Mouse (Mus musculus): ENCODE measurements around the gene Msmb. TPM values are rescaled to one million over a fixed set of nuclear protein-coding genes. Genes with fewer than 3 reads are reported as not detected.

Msmb gene
- polyA plus RNA-seq (2014; fragmentation: Nextera tagmentation; extraction: Ambion mirVana), result 0.38 TPM in 1 of 2 replicates, not detected in the other

- Histone ChIP-seq H3K9ac (ENCODE audit: low read depth, low read length) (no peak within 1 kb of the TSS), H3K4me1 (replicated peaks; ENCODE audit: control insufficient read depth, insufficient read depth, low read length) (peaks cover 6% of the 10 kb centered on the region), H3K4me2 (no peak within 1 kb of the TSS), H3K36me3 (ENCODE audit: control insufficient read depth, insufficient read depth, low read length) (no peaks in the 10 kb centered on the region), H3K27me3 (replicated peaks; ENCODE audit: control insufficient read depth, insufficient read depth, low read length) (no peaks in the 10 kb centered on the region), H3K27ac (ENCODE audit: low read depth, low read length) (no peak within 1 kb of the TSS), H3K9me3 (ENCODE audit: control insufficient read depth, low read length) (no peaks in the 10 kb centered on the region), H3K4me3 (ENCODE audit: low read depth, low read length) (no peak within 1 kb of the TSS)
- WGBS, result 84% methylated on average over 5 of the region's 5 CpGs
- DNase-seq (ENCODE audit: low spot score), result no peak
- ATAC-seq (replicated peaks; ENCODE audit: low FRiP score), result no peak
These were observed at the start of gene Msmb for GRCm38 (mm10) chr14:32141723-32142122. Msmb (plus strand) TSS chr14:32142023.

GRCm38 (mm10) chr14:32093018-32093417 lies 48.8 kb upstream of the Msmb start:
- no peak overlapping the region for H3K9ac ChIP-seq (ENCODE audit: low read depth, low read length)
- H3K4me2 ChIP-seq, result no peak overlapping the region
- H3K4me1 ChIP-seq (replicated peaks; ENCODE audit: control insufficient read depth, insufficient read depth, low read length), result 0 out of 2 replicates have a peak, but pooled peaks cover 3% of the 10 kb centered on the region
- H3K27me3 ChIP-seq (replicated peaks; ENCODE audit: control insufficient read depth, insufficient read depth, low read length), result no peaks in the 10 kb centered on the region
- H3K36me3 ChIP-seq (ENCODE audit: control insufficient read depth, insufficient read depth, low read length), result peaks cover 31% of the 10 kb centered on the region
- ATAC-seq (replicated peaks; ENCODE audit: low FRiP score), result no peak
- no peak for DNase-seq (ENCODE audit: low spot score)
- H3K27ac ChIP-seq (ENCODE audit: low read depth, low read length), result no peak overlapping the region
- H3K4me3 ChIP-seq (ENCODE audit: low read depth, low read length), result no peak overlapping the region
- 71% methylated on average over 1 of the region's 1 CpGs for WGBS
- no peaks in the 10 kb centered on the region for H3K9me3 ChIP-seq (ENCODE audit: control insufficient read depth, low read length)

DNA sequence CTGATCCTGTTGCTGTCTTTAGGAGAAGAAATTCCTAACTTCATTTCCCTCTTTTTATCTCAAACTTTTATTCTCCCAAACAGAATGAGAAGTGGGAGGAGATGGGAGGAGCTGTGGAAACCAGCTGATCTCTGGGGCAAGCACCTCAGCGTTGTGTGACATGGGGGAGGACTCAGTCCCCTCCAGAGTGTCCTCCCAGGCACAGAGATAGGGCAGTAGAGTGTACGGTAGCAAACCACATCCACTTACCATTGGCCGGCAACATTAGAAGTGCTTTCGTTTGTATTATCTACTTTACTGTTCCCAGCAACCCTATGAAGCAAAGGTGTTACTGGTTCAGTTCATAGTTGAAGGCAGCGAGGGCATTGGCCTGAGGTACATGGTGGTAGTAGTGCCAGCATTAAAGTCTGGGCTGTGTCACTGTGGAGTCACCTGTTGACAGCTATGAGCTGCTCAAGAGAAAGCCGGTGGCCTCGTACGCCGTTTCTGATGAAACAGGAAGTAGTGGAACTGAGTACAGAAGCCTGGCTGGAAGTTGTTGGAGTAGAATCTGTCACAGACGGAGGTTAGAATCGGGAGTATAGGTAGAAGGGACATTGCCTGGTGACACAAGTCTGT lies 48.2 kb upstream of the Msmb start:
- DNase-seq (ENCODE audit: low spot score), result no peak
- ATAC-seq (replicated peaks; ENCODE audit: low FRiP score), result no peak
- no peak overlapping the region for H3K9ac ChIP-seq (ENCODE audit: low read depth, low read length)
- no peak overlapping the region for H3K27ac ChIP-seq (ENCODE audit: low read depth, low read length)
- H3K36me3 ChIP-seq (ENCODE audit: control insufficient read depth, insufficient read depth, low read length), result peaks cover 36% of the 10 kb centered on the region
- 0 out of 2 replicates have a peak, but pooled peaks cover 3% of the 10 kb centered on the region for H3K4me1 ChIP-seq (replicated peaks; ENCODE audit: control insufficient read depth, insufficient read depth, low read length)
- no peaks in the 10 kb centered on the region for H3K27me3 ChIP-seq (replicated peaks; ENCODE audit: control insufficient read depth, insufficient read depth, low read length)
- H3K4me3 ChIP-seq (ENCODE audit: low read depth, low read length), result no peak overlapping the region
- no peaks in the 10 kb centered on the region for H3K9me3 ChIP-seq (ENCODE audit: control insufficient read depth, low read length)
- no peak overlapping the region for H3K4me2 ChIP-seq
- WGBS, result 67% methylated on average over 11 of the region's 11 CpGs

- H3K9ac ChIP-seq (ENCODE audit: low read depth, low read length), result no peak overlapping the region
- H3K36me3 ChIP-seq (ENCODE audit: control insufficient read depth, insufficient read depth, low read length), result peaks cover 54% of the 10 kb centered on the region
- ATAC-seq (replicated peaks; ENCODE audit: low FRiP score) (no peak), DNase-seq (ENCODE audit: low spot score) (no peak)
- H3K27ac ChIP-seq (ENCODE audit: low read depth, low read length), result no peak overlapping the region
- 88% methylated on average over 5 of the region's 5 CpGs for WGBS
- 0 out of 2 replicates have a peak, but pooled peaks cover 3% of the 10 kb centered on the region for H3K4me1 ChIP-seq (replicated peaks; ENCODE audit: control insufficient read depth, insufficient read depth, low read length)
- no peaks in the 10 kb centered on the region for H3K27me3 ChIP-seq (replicated peaks; ENCODE audit: control insufficient read depth, insufficient read depth, low read length)
- H3K4me2 ChIP-seq, result no peak overlapping the region
- H3K9me3 ChIP-seq (ENCODE audit: control insufficient read depth, low read length), result no peaks in the 10 kb centered on the region
- no peak overlapping the region for H3K4me3 ChIP-seq (ENCODE audit: low read depth, low read length)
These were observed 46.2 kb upstream of the Msmb start for GRCm38 (mm10) chr14:32095646-32096045.

DNA sequence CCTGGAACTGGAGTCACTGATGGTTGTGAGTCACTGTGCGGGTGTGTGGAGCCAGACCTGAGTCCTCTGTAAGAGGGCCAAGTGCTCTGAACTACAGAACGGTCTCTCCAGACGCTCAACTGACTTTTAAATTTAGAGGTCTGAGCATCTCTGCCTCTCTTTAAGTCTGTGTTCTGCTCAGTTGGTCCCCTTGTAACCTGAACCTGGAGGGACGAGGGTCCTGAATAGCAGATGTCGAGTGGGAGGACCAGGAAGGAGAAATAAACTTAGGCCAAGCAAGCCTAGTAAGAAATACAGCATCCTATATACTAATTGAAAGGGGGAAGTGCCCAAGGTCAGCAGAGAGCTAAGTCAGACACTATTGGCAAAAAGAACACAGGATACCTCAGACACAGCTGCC lies 45.1 kb upstream of the Msmb start:
- no peak for ATAC-seq (replicated peaks; ENCODE audit: low FRiP score)
- Histone ChIP-seq H3K27ac (ENCODE audit: low read depth, low read length) (no peak overlapping the region), H3K9ac (ENCODE audit: low read depth, low read length) (no peak overlapping the region), H3K9me3 (ENCODE audit: control insufficient read depth, low read length) (no peaks in the 10 kb centered on the region), H3K27me3 (replicated peaks; ENCODE audit: control insufficient read depth, insufficient read depth, low read length) (no peaks in the 10 kb centered on the region), H3K4me2 (no peak overlapping the region), H3K4me3 (ENCODE audit: low read depth, low read length) (no peak overlapping the region), H3K4me1 (replicated peaks; ENCODE audit: control insufficient read depth, insufficient read depth, low read length) (0 out of 2 replicates have a peak, but pooled peaks cover 3% of the 10 kb centered on the region), H3K36me3 (ENCODE audit: control insufficient read depth, insufficient read depth, low read length) (peaks cover 55% of the 10 kb centered on the region)
- no peak for DNase-seq (ENCODE audit: low spot score)
- WGBS, result 89% methylated on average over 5 of the region's 5 CpGs

- no peak overlapping the region for H3K4me2 ChIP-seq
- H3K9me3 ChIP-seq (ENCODE audit: control insufficient read depth, low read length), result no peaks in the 10 kb centered on the region
- H3K9ac ChIP-seq (ENCODE audit: low read depth, low read length), result no peak overlapping the region
- 91% methylated on average over 7 of the region's 7 CpGs for WGBS
- H3K36me3 ChIP-seq (ENCODE audit: control insufficient read depth, insufficient read depth, low read length), result peaks cover 55% of the 10 kb centered on the region
- no peaks in the 10 kb centered on the region for H3K27me3 ChIP-seq (replicated peaks; ENCODE audit: control insufficient read depth, insufficient read depth, low read length)
- ATAC-seq (replicated peaks; ENCODE audit: low FRiP score), result no peak
- 0 out of 2 replicates have a peak, but pooled peaks cover 3% of the 10 kb centered on the region for H3K4me1 ChIP-seq (replicated peaks; ENCODE audit: control insufficient read depth, insufficient read depth, low read length)
- H3K4me3 ChIP-seq (ENCODE audit: low read depth, low read length), result no peak overlapping the region
- H3K27ac ChIP-seq (ENCODE audit: low read depth, low read length), result no peak overlapping the region
- DNase-seq (ENCODE audit: low spot score), result no peak
These were observed 44.1 kb upstream of the Msmb start for GRCm38 (mm10) chr14:32097691-32098090.

DNA sequence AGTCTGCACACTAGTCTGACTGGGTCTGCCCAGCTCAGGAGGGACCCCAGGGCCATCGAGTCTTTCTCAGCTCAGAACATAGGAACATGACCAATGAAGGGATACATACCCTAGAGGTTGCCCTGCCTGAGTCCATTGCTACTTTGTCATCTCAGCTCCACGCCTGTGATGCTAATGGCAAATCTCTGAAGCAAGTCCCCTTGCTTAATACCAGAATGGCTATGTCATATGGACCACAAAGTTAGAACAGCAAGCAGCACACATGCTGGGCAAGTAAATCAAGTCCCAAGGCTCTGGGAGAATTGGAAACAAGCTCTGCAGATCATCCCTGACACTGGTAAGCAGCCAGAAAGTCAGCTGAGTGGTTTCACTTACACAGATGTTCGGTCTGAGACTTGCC lies 42.9 kb upstream of the Msmb start:
- Histone ChIP-seq H3K4me1 (replicated peaks; ENCODE audit: control insufficient read depth, insufficient read depth, low read length) (no peaks in the 10 kb centered on the region), H3K4me3 (ENCODE audit: low read depth, low read length) (no peak overlapping the region), H3K36me3 (ENCODE audit: control insufficient read depth, insufficient read depth, low read length) (peaks cover 51% of the 10 kb centered on the region), H3K9me3 (ENCODE audit: control insufficient read depth, low read length) (no peaks in the 10 kb centered on the region), H3K27me3 (replicated peaks; ENCODE audit: control insufficient read depth, insufficient read depth, low read length) (no peaks in the 10 kb centered on the region), H3K27ac (ENCODE audit: low read depth, low read length) (no peak overlapping the region), H3K4me2 (no peak overlapping the region), H3K9ac (ENCODE audit: low read depth, low read length) (no peak overlapping the region)
- ATAC-seq (replicated peaks; ENCODE audit: low FRiP score) (no peak), DNase-seq (ENCODE audit: low spot score) (no peak)
- 87% methylated on average over 3 of the region's 3 CpGs for WGBS

DNA sequence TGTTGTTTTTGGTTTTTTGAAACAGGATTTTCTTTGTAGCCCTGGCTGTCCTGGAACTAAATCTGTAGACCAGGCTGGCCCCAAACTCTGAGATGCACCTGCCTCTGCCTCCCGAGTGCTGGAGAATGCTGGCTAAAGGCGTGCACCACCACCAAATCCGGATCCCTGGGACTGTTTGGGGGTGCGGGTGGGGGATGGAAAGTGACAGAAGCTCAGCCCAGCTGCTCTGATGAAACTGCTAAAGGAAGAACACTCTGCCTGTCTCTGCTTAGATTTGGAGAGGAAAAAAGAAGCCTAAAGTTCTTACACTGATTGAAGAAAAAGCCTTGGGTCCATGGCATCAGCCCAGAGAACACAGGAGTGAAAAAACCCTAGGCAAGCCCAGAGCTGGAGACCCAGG lies 38.3 kb upstream of the Msmb start:
- WGBS, result 78% methylated on average over 4 of the region's 4 CpGs
- 0 out of 2 replicates have a peak, but pooled peaks cover 2% of the 10 kb centered on the region for H3K4me1 ChIP-seq (replicated peaks; ENCODE audit: control insufficient read depth, insufficient read depth, low read length)
- no peak overlapping the region for H3K4me2 ChIP-seq
- no peak overlapping the region for H3K9ac ChIP-seq (ENCODE audit: low read depth, low read length)
- peaks cover 28% of the 10 kb centered on the region for H3K36me3 ChIP-seq (ENCODE audit: control insufficient read depth, insufficient read depth, low read length)
- H3K4me3 ChIP-seq (ENCODE audit: low read depth, low read length), result no peak overlapping the region
- no peak overlapping the region for H3K27ac ChIP-seq (ENCODE audit: low read depth, low read length)
- H3K27me3 ChIP-seq (replicated peaks; ENCODE audit: control insufficient read depth, insufficient read depth, low read length), result no peaks in the 10 kb centered on the region
- H3K9me3 ChIP-seq (ENCODE audit: control insufficient read depth, low read length), result no peaks in the 10 kb centered on the region
- DNase-seq (ENCODE audit: low spot score) (no peak), ATAC-seq (replicated peaks; ENCODE audit: low FRiP score) (no peak)

DNA sequence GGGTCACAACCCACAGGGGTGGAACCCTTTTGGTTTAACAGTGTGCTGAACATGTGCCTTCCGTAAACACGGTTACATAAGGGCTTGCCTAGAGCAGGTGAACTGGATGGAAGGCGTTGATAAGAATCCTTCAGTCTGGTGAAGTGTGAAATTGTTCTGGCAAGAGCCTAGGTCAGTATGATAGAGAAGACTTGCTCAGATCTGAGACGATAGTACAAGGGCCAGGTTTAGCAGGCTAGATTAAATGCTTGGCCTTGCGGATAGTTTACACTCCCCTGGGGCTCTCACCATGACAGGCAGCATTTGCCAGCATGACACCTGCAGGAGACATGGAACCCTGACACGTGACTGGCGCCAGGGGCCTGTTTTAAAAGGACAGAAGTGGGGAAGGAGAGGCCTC lies 36.2 kb upstream of the Msmb start:
- Histone ChIP-seq H3K4me2 (no peak overlapping the region), H3K4me1 (replicated peaks; ENCODE audit: control insufficient read depth, insufficient read depth, low read length) (0 out of 2 replicates have a peak, but pooled peaks cover 2% of the 10 kb centered on the region), H3K27ac (ENCODE audit: low read depth, low read length) (no peak overlapping the region), H3K9ac (ENCODE audit: low read depth, low read length) (no peak overlapping the region), H3K4me3 (ENCODE audit: low read depth, low read length) (no peak overlapping the region), H3K9me3 (ENCODE audit: control insufficient read depth, low read length) (no peaks in the 10 kb centered on the region), H3K27me3 (replicated peaks; ENCODE audit: control insufficient read depth, insufficient read depth, low read length) (no peaks in the 10 kb centered on the region), H3K36me3 (ENCODE audit: control insufficient read depth, insufficient read depth, low read length) (peaks cover 9% of the 10 kb centered on the region; the same call in 1 of the 2 replicates)
- no peak; the same call in 1 of the 2 replicates for ATAC-seq (replicated peaks; ENCODE audit: low FRiP score)
- 58% methylated on average over 7 of the region's 7 CpGs for WGBS
- DNase-seq (ENCODE audit: low spot score), result no peak
